Mouse (Mus musculus): ENCODE measurements at regions not wholly inside any gene's neighbourhood (a gene's known extent, or its start where the extent isn't known, plus 50 kb on each side); places are given as distances from the start of the nearest gene placed in this dataset.

DNA sequence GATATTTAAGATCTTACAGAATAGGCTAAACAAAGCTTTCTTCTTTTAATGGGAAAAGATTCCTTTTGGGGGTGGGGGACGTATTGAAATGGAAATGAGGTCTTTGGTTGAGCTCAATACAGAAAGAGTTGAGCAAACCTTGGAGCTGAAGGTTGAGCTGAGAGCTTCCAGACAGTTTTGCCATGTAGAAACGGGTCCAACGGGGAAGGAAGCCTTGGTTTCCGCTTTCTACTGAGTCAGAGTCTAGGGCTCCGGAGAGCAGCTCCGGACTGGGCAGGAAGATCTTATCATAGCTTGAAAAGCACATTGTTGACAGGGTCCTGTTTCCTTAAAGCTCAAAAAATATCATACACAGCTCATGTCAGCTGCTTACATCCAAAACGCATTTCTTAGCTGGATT, 97.0 kb upstream of the Myo10 start:
- TF ChIP-seq CTCF (IDR thresholded peaks at IDR 0.05; ENCODE audit: low read depth) (no peak), EP300 (IDR thresholded peaks at IDR 0.05; ENCODE audit: low read depth) (no peak)
